Mouse (Mus musculus) forebrain, embryonic 16.5 days (tissue): ENCODE measurements at regions not wholly inside any gene's neighbourhood (a gene's known extent, or its start where the extent isn't known, plus 50 kb on each side); places are given as distances from the start of the nearest gene placed in this dataset.

ENCODE experiments used
- ATAC-seq: fragments of 200-750 bp; cut with Nextera tagmentation; 2 replicates; pipeline ENCODE4 v1.8.0; 2017; ENCODE audit warnings: mild to moderate bottlenecking, moderate library complexity
- H3K27ac ChIP-seq: fragments of 300-500 bp; sonication (generic); 2 replicates; pipeline ENCODE4 v1.5.1; 2014; ENCODE audit warnings: low read length, control low read depth
- H3K27me3 ChIP-seq: fragments of 300-500 bp; sonication (generic); replicated peaks from 2 replicates; pipeline ENCODE4 v1.6.1; 2014; ENCODE audit warnings: low read length; ENCODE audit not compliant: control insufficient read depth, insufficient read depth
- H3K36me3 ChIP-seq: fragments of 300-500 bp; sonication (generic); 2 replicates; pipeline ENCODE4 v1.6.1; 2014; ENCODE audit not compliant: control insufficient read depth, insufficient read depth
- H3K4me1 ChIP-seq: fragments of 300-500 bp; sonication (generic); replicated peaks from 2 replicates; pipeline ENCODE4 v1.6.1; 2014; ENCODE audit warnings: low read length; ENCODE audit not compliant: control insufficient read depth, insufficient read depth
- H3K4me2 ChIP-seq: fragments of 300-500 bp; sonication (generic); 2 replicates; pipeline ENCODE4 v1.6.1; 2014; ENCODE audit warnings: mild to moderate bottlenecking, low read length, control low read depth
- H3K4me3 ChIP-seq: fragments of 300-500 bp; sonication (generic); replicated peaks from 2 replicates; pipeline ENCODE4 v1.5.1; 2014; ENCODE audit warnings: mild to moderate bottlenecking, low read length, control low read depth
- H3K9ac ChIP-seq: fragments of 300-500 bp; sonication (generic); replicated peaks from 2 replicates; pipeline ENCODE4 v1.6.1; 2014; ENCODE audit warnings: low read depth, low read length, control low read depth
- H3K9me3 ChIP-seq: fragments of 300-500 bp; sonication (generic); 2 replicates; pipeline ENCODE4 v1.6.1; 2016; ENCODE audit warnings: low read length; ENCODE audit not compliant: control insufficient read depth
- WGBS: fragments of 180-500 bp; shearing (Covaris S2); extraction: QIAGEN DNeasy Blood & Tissue Kit; methylation state at CpG from one replicate; pipeline ENCODE4 v1.1.7; 2014; 5-methylcytosine and 5-hydroxymethylcytosine counted together

DNA sequence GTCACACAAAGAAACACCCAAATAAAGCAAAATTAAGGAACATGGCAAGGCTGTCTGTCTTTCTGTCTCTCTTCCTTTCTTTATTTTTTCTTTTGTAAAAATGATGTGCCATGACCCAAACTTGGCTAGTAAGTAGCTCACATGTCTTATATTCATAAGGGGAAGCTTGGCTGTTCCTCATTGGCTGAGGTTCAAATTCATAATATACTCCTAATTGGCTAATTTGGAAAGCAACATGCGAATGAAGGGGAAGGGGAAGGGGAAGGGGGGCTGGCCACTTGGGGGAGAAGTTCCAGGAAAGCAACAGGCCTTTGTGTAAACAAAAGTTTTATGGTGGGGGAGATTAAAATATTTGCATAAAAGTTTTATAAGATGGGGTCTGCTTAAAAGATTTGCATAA, 51.7 kb upstream of the Comtd1 start:
- 11% methylated on average over 1 of the region's 1 CpGs for WGBS
- H3K27me3 ChIP-seq = no peaks in the 10 kb centered on the region
- no peak for ATAC-seq
- peaks cover 21% of the 10 kb centered on the region for H3K4me1 ChIP-seq
- H3K9ac ChIP-seq = no peak overlapping the region
- no peaks in the 10 kb centered on the region for H3K9me3 ChIP-seq
- no peak overlapping the region for H3K4me2 ChIP-seq
- H3K27ac ChIP-seq = no peak overlapping the region
- H3K36me3 ChIP-seq = no peaks in the 10 kb centered on the region
- H3K4me3 ChIP-seq = no peak overlapping the region
